Mouse (Mus musculus): ENCODE results near the gene Ccr7. TPM values are rescaled to one million over a fixed set of nuclear protein-coding genes. Genes with fewer than 3 reads are reported as not detected.

Gene Ccr7
- polyA plus RNA-seq (2016; fragmentation: Nextera tagmentation; extraction: Ambion mirVana), result 0.82 and 1.3 TPM in 2 replicates

- peaks cover 9% of the 10 kb centered on the region; the same call in 1 of the 2 replicates for H3K27me3 ChIP-seq (ENCODE audit: low read depth, poor library complexity, severe bottlenecking)
- DNase-seq (ENCODE audit: low spot score), result no peak
- H3K27ac ChIP-seq, result no peak within 1 kb of the TSS
- H3K9me3 ChIP-seq (replicated peaks), result no peaks in the 10 kb centered on the region
- peaks cover 28% of the 10 kb centered on the region for H3K4me1 ChIP-seq
- H3K36me3 ChIP-seq, result no peaks in the 10 kb centered on the region
- no peak within 1 kb of the TSS for H3K4me3 ChIP-seq
- WGBS, result 70% methylated on average over 12 of the region's 12 CpGs
Measured at GRCm38 (mm10) chr11:99154987-99155641, at the start of gene Ccr7. Gene Ccr7 (minus strand): TSS chr11:99155077.

DNA sequence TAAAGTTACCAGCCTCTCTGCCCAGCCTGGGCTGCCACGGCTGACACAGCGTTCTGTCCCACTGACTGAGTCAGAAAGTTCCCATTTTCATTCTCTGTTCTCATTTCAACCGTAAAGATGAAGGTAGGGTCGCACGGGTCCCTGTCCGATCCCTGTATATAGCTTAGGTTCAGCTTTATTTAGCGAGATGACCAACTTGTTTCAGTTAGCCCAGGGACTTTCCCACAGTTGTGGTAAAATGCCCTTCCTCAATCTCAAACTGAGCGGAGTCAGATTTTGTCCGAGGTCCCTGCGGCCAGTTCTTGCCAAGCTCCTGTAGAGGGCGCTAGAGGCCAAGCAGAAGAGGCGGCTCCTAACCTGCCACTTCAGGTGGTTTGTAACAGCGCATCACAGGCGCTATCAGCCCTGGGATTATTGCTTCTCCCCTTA is 34.3 kb upstream of the Ccr7 start:
- H3K36me3 ChIP-seq, result no peaks in the 10 kb centered on the region
- DNase-seq (ENCODE audit: low spot score), result peak; percentile 64
- WGBS, result 29% methylated on average over 14 of the region's 14 CpGs
- H3K9me3 ChIP-seq (replicated peaks), result no peaks in the 10 kb centered on the region
- H3K27ac ChIP-seq, result no peak overlapping the region
- no peaks in the 10 kb centered on the region; the same call in 1 of the 2 replicates for H3K4me1 ChIP-seq
- H3K4me3 ChIP-seq, result no peak overlapping the region
- peaks cover 19% of the 10 kb centered on the region; the same call in 1 of the 2 replicates for H3K27me3 ChIP-seq (ENCODE audit: low read depth, poor library complexity, severe bottlenecking)

DNA sequence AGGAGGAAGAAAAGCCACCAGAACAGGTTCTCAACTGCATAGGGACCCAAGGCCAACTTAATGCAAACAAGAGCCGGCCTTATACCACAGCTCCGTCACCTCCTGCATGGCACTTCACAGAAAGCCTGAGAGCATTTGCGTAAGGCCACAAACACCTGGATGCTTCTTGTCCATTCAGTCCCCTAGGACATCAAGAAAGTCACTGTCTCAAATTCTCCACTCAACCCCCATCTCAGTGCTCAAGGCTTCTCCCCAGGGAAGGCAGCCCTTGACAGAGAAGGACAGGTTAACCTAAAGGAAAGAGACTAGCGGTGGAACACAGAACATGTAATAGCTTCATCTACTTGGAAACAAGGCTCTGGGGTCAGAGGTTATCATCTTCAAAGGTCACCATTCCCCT is 32.5 kb upstream of the Ccr7 start:
- no peaks in the 10 kb centered on the region for H3K36me3 ChIP-seq
- no peaks in the 10 kb centered on the region for H3K9me3 ChIP-seq (replicated peaks)
- no peak overlapping the region for H3K4me3 ChIP-seq
- H3K27ac ChIP-seq, result no peak overlapping the region
- DNase-seq (ENCODE audit: low spot score), result no peak
- peaks cover 8% of the 10 kb centered on the region for H3K4me1 ChIP-seq
- H3K27me3 ChIP-seq (ENCODE audit: low read depth, poor library complexity, severe bottlenecking), result peaks cover 19% of the 10 kb centered on the region; the same call in 1 of the 2 replicates
- WGBS, result 74% methylated on average over 4 of the region's 4 CpGs

GRCm38 (mm10) chr11:99186836-99187235 is 32.0 kb upstream of the Ccr7 start:
- no peak overlapping the region for H3K27ac ChIP-seq
- peaks cover 19% of the 10 kb centered on the region; the same call in 1 of the 2 replicates for H3K27me3 ChIP-seq (ENCODE audit: low read depth, poor library complexity, severe bottlenecking)
- H3K9me3 ChIP-seq (replicated peaks), result no peaks in the 10 kb centered on the region
- no peak overlapping the region for H3K4me3 ChIP-seq
- H3K4me1 ChIP-seq, result peaks cover 9% of the 10 kb centered on the region
- WGBS, result 80% methylated on average over 2 of the region's 2 CpGs
- H3K36me3 ChIP-seq, result no peaks in the 10 kb centered on the region
- no peak for DNase-seq (ENCODE audit: low spot score)

DNA sequence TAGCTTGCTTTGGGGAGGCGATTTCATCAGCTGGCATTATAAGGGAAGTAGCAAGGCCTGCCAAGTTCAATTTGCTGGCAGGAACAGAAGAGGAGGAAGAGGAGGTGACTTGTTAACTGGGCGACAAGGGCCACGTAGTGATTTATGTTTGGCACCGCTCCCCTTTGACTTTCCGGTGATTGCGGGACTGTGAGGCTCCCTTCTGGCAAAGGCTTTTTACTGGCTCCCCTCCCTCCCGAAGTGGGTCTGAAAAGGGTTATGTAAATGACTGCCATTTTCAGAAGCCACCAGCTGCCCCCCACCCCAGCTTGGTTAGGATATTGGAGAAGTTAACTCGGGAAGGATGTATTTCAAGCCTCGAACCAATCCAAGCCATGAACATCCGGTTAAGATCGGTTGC is 27.7 kb upstream of the Ccr7 start:
- 61% methylated on average over 11 of the region's 11 CpGs for WGBS
- peaks cover 9% of the 10 kb centered on the region; the same call in 1 of the 2 replicates for H3K4me1 ChIP-seq

DNA sequence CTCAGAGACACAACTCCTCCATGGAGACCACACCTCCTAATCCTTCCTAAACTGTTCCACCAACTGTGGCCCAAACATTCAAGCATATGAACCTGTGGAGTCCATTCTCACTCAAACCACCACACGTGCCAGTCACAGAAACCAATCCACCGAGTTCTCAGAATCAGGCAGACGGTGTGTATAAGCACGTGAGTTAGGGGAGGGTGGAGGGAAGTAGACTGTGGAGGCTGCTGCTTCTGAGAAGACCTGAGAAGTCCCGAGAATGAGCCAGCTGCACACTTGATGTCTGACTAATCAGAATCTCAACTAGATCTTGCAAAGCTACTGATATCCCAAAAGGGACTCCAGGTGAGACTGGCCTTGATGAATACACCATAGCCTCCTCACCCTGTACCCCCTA is 25.2 kb upstream of the Ccr7 start:
- no peaks in the 10 kb centered on the region for H3K27me3 ChIP-seq (ENCODE audit: low read depth, poor library complexity, severe bottlenecking)
- peaks cover 9% of the 10 kb centered on the region; the same call in 1 of the 2 replicates for H3K4me1 ChIP-seq
- H3K9me3 ChIP-seq (replicated peaks), result no peaks in the 10 kb centered on the region
- 86% methylated on average over 5 of the region's 5 CpGs for WGBS
- no peak overlapping the region for H3K4me3 ChIP-seq
- H3K27ac ChIP-seq, result no peak overlapping the region
- no peak for DNase-seq (ENCODE audit: low spot score)
- no peaks in the 10 kb centered on the region for H3K36me3 ChIP-seq

More for the DNA sequence above, 27.7 kb upstream of the Ccr7 start:
- Histone ChIP-seq H3K36me3 (no peaks in the 10 kb centered on the region), H3K27ac (no peak overlapping the region), H3K4me3 (no peak overlapping the region), H3K27me3 (ENCODE audit: low read depth, poor library complexity, severe bottlenecking) (peaks cover 4% of the 10 kb centered on the region; the same call in 1 of the 2 replicates), H3K9me3 (replicated peaks) (no peaks in the 10 kb centered on the region)
- no peak for DNase-seq (ENCODE audit: low spot score)

DNA sequence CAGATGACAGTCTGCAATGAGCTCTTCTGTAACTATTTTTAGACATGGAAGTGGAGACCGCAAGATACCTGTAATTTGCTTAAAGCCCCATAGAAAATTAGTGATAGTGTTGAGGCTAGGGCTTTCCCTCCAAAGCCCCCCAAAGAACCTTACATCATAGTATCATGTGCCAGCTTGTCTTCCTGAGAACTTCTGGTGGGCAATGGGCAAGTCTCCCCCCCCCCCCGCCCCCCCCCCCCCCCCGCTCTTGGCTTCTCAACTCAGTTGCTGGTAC is 23.0 kb upstream of the Ccr7 start:
- WGBS, result 57% methylated on average over 2 of the region's 3 CpGs
- H3K9me3 ChIP-seq (replicated peaks), result no peaks in the 10 kb centered on the region
- H3K27ac ChIP-seq, result no peak overlapping the region
- no peaks in the 10 kb centered on the region for H3K36me3 ChIP-seq
- H3K4me3 ChIP-seq, result no peak overlapping the region
- no peak for DNase-seq (ENCODE audit: low spot score)
- H3K4me1 ChIP-seq, result peaks cover 6% of the 10 kb centered on the region; the same call in 1 of the 2 replicates
- H3K27me3 ChIP-seq (ENCODE audit: low read depth, poor library complexity, severe bottlenecking), result no peaks in the 10 kb centered on the region

GRCm38 (mm10) chr11:99177054-99177924 is 22.4 kb upstream of the Ccr7 start:
- WGBS, result 63% methylated on average over 5 of the region's 5 CpGs
- H3K27ac ChIP-seq, result no peak overlapping the region
- no peak overlapping the region for H3K4me3 ChIP-seq
- H3K36me3 ChIP-seq, result no peaks in the 10 kb centered on the region
- no peaks in the 10 kb centered on the region for H3K27me3 ChIP-seq (ENCODE audit: low read depth, poor library complexity, severe bottlenecking)
- peaks cover under 1% of the 10 kb centered on the region; the same call in 1 of the 2 replicates for H3K4me1 ChIP-seq
- no peaks in the 10 kb centered on the region for H3K9me3 ChIP-seq (replicated peaks)
- no peak for DNase-seq (ENCODE audit: low spot score)

GRCm38 (mm10) chr11:99172002-99172401 is 17.1 kb upstream of the Ccr7 start:
- H3K4me1 ChIP-seq, result no peaks in the 10 kb centered on the region
- no peaks in the 10 kb centered on the region for H3K9me3 ChIP-seq (replicated peaks)
- no peaks in the 10 kb centered on the region for H3K27me3 ChIP-seq (ENCODE audit: low read depth, poor library complexity, severe bottlenecking)
- WGBS, result 82% methylated on average over 4 of the region's 4 CpGs
- H3K4me3 ChIP-seq, result no peak overlapping the region
- no peaks in the 10 kb centered on the region for H3K36me3 ChIP-seq
- no peak for DNase-seq (ENCODE audit: low spot score)
- H3K27ac ChIP-seq, result no peak overlapping the region

GRCm38 (mm10) chr11:99171442-99171841 is 16.6 kb upstream of the Ccr7 start:
- Histone ChIP-seq H3K4me1 (no peaks in the 10 kb centered on the region), H3K27me3 (ENCODE audit: low read depth, poor library complexity, severe bottlenecking) (no peaks in the 10 kb centered on the region), H3K9me3 (replicated peaks) (no peaks in the 10 kb centered on the region), H3K4me3 (no peak overlapping the region), H3K27ac (no peak overlapping the region), H3K36me3 (no peaks in the 10 kb centered on the region)
- no peak for DNase-seq (ENCODE audit: low spot score)
- 80% methylated on average over 2 of the region's 2 CpGs for WGBS

GRCm38 (mm10) chr11:99170547-99171267 is 15.8 kb upstream of the Ccr7 start:
- no peak overlapping the region for H3K4me3 ChIP-seq
- H3K36me3 ChIP-seq, result no peaks in the 10 kb centered on the region
- DNase-seq (ENCODE audit: low spot score), result no peak
- no peaks in the 10 kb centered on the region for H3K4me1 ChIP-seq
- 0 out of 2 replicates have a peak overlapping the region, but pooled peaks have one; percentile 21 for H3K27ac ChIP-seq
- H3K27me3 ChIP-seq (ENCODE audit: low read depth, poor library complexity, severe bottlenecking), result no peaks in the 10 kb centered on the region
- H3K9me3 ChIP-seq (replicated peaks), result no peaks in the 10 kb centered on the region
- WGBS, result 77% methylated on average over 12 of the region's 12 CpGs

DNA sequence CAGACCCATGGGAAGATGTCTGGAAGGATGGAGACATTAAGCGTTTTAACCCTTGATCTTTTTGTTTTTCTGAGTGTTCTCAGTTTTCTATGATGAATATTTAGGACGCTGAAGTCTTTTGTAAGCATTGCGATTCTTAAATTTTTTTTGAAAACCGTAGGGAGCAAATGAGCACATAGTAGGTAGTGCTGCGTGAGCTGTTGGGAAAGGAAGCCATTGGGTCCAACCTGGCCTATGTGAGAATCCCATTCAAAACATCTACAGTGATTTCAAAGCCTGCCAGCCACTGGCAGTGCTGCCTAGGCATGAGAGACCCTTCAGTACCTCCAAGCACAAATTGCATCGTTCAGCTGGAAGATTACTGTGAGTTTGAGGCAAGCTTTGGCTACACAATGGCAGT is 15.1 kb upstream of the Ccr7 start:
- no peaks in the 10 kb centered on the region for H3K27me3 ChIP-seq (ENCODE audit: low read depth, poor library complexity, severe bottlenecking)
- no peaks in the 10 kb centered on the region for H3K36me3 ChIP-seq
- H3K27ac ChIP-seq, result no peak overlapping the region
- no peak for DNase-seq (ENCODE audit: low spot score)
- WGBS, result 90% methylated on average over 6 of the region's 6 CpGs
- H3K9me3 ChIP-seq (replicated peaks), result no peaks in the 10 kb centered on the region
- no peaks in the 10 kb centered on the region for H3K4me1 ChIP-seq
- no peak overlapping the region for H3K4me3 ChIP-seq

- Histone ChIP-seq H3K4me3 (no peak overlapping the region), H3K9me3 (replicated peaks) (no peaks in the 10 kb centered on the region), H3K27ac (no peak overlapping the region), H3K4me1 (no peaks in the 10 kb centered on the region), H3K27me3 (ENCODE audit: low read depth, poor library complexity, severe bottlenecking) (no peaks in the 10 kb centered on the region), H3K36me3 (no peaks in the 10 kb centered on the region)
- 87% methylated on average over 2 of the region's 2 CpGs for WGBS
- DNase-seq (ENCODE audit: low spot score), result no peak
Measured at GRCm38 (mm10) chr11:99169438-99169837, 14.6 kb upstream of the Ccr7 start.

Data from limb, embryonic 10.5 days (tissue).